Mouse (Mus musculus): Measurements from ENCODE around the gene Rabac1.

DNA sequence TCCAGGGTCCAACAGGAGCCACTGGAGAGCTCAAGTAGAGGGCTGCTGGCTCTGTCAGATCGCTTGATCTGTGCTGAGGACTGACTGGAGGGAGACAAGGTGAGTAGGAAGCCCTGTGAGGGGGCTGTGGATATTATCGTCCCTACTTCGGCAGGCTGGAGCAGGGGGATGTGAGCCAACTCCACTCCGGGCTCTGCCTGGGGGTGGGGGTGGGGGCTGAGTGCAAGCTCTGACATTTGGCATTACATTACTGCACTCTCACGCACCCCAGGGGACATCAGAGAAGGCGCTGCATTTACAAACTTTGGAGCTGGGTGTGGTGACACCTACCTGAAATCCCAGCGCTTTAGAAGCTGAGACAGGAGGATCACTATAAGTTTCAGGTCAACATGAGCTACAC, 39.0 kb upstream of the Rabac1 start:
- TF ChIP-seq CTCF (IDR thresholded peaks at IDR 0.05; ENCODE audit: low read depth) (no peak), EP300 (optimal IDR thresholded peaks at IDR 0.05) (no peak)
